Mouse (Mus musculus) adrenal gland, adult 18-20 months (tissue): ENCODE results near the gene Eef2k. TPM values are rescaled to one million over a fixed set of nuclear protein-coding genes. Genes with fewer than 3 reads are reported as not detected.
"Not testable (repeated sequence)": the region's sequence is repeated elsewhere in the genome, so short reads cannot be mapped to it uniquely, and the experiment has no call there.

Experiments
- DNase-seq, 2 experiments: peaks; one replicate each; pipeline ENCODE4 v3.0.0; 2021 to 2022; ENCODE audit warnings: low spot score in 2 of 2
- total RNA-seq, 2 experiments: library from RNA; stranded (reverse); gene quantifications; 1 replicate in 1 of 2; 2 replicates in 1 of 2; pipeline ENCODE4 v1.2.3; 2021

Gene Eef2k
- total RNA-seq, 2 experiments from 2014 or later = 20.9 to 22.4 TPM

GRCm38 (mm10) chr7:120878271-120878670 is 35.6 kb downstream of the Eef2k start:
- DNase-seq = no peak

- no peak for DNase-seq
Observed at GRCm38 (mm10) chr7:120879972-120880371, 37.3 kb downstream of the Eef2k start.

GRCm38 (mm10) chr7:120880770-120881169 is 38.1 kb downstream of the Eef2k start:
- DNase-seq = no peak

GRCm38 (mm10) chr7:120881451-120881850 is 38.8 kb downstream of the Eef2k start:
- no peak for DNase-seq

GRCm38 (mm10) chr7:120882674-120883073 is 40.0 kb downstream of the Eef2k start:
- no peak for DNase-seq

- DNase-seq = no peak
Observed at GRCm38 (mm10) chr7:120883523-120884290, 41.1 kb downstream of the Eef2k start.

- DNase-seq = no peak
Observed at GRCm38 (mm10) chr7:120884746-120885145, 42.1 kb downstream of the Eef2k start.

GRCm38 (mm10) chr7:120893123-120893522 is 50.5 kb downstream of the Eef2k start:
- DNase-seq = no peak

- no peak for DNase-seq
Observed at GRCm38 (mm10) chr7:120897054-120897453, 54.4 kb downstream of the Eef2k start.

- no peak for DNase-seq
Observed at GRCm38 (mm10) chr7:120897711-120898335, 55.2 kb downstream of the Eef2k start.

- no peak for DNase-seq
Observed at GRCm38 (mm10) chr7:120900191-120900590, 57.6 kb downstream of the Eef2k start.

GRCm38 (mm10) chr7:120901701-120902100 is 59.1 kb downstream of the Eef2k start:
- DNase-seq = no peak

GRCm38 (mm10) chr7:120902931-120903330 is 60.3 kb downstream of the Eef2k start:
- DNase-seq = no peak

- DNase-seq = not testable (repeated sequence)
Observed at GRCm38 (mm10) chr7:120910172-120910571, 67.5 kb downstream of the Eef2k start.

- DNase-seq = not testable (repeated sequence)
Observed at GRCm38 (mm10) chr7:120911268-120911667, 68.6 kb downstream of the Eef2k start.

- no peak for DNase-seq
Observed at GRCm38 (mm10) chr7:120913332-120913731, 70.7 kb downstream of the Eef2k start.

GRCm38 (mm10) chr7:120916262-120916875 is 73.7 kb downstream of the Eef2k start:
- DNase-seq = no peak

- DNase-seq = no peak
Observed at GRCm38 (mm10) chr7:120917279-120917591, 74.6 kb downstream of the Eef2k start.

- DNase-seq = peak; percentile 99 to 100
Observed at GRCm38 (mm10) chr7:120917592-120918461, 75.2 kb downstream of the Eef2k start, which contains the start of gene Polr3e. Polr3e (plus strand) TSS chr7:120917744.

GRCm38 (mm10) chr7:120918526-120918962 is 75.9 kb downstream of the Eef2k start:
- peak; percentile 39 to 68 for DNase-seq

GRCm38 (mm10) chr7:120933110-120933509 is 90.5 kb downstream of the Eef2k start:
- DNase-seq = no peak
